Mouse (Mus musculus) lung, adult 18-20 months (tissue): ENCODE measurements around the gene Unc80.
A peak's percentile ranks its signal among the peaks of the same experiment; 100 is the strongest.

Experiments used
- DNase-seq, 2 experiments: peaks; one replicate each; pipeline ENCODE4 v3.0.0; 2022; ENCODE audit warnings: mixed read lengths in 2 of 2

Unc80 gene

DNA sequence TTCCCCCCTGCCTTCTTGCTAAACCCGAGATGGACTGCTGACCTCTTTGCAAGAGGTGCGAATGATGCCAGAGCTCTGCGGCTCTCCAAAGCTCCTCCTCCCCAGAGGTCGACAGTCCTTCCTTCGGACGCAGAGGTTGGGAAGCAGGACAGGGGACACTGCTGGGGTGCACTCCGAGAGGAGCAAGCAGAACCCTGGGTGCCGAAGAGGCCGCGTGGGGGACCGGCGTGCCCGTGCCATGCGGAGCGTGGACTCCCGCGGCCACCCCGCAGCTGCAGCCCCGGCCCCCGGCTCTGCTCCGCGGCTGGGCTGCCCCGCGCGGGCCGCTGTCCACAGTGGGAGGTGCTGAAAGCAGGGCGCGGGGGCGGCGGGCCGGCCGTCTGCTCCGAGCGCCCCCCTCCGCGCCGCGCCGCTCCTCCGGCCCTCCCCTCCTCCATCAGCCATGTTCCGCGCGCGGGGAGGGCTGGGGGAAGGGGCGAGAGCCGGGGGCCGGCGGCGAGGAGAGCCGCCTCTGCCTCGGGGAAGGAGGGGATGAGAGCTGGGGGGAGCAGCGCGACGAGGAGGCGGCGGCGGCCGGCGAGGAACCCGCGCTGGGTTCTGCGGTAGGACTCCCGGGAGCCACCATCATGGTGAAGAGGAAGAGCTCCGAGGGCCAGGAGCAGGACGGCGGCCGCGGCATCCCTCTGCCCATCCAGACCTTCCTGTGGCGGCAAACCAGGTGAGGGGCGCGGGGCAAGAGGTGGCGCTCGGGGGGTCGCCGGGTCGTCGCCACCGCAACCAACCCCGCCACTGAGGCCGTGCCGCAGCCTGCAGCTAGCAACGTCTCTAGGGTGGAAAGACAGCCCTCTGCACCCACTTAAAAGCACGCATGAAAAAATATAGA lies at the start of gene Unc80:
TSS of gene Unc80 (plus strand) at position 547 of the 883 bp plus-strand sequence.
- DNase-seq = peak in 1 of 2 experiments; percentile 5

- DNase-seq = no peak
Measured at GRCm38 (mm10) chr1:66426073-66426472, 42.1 kb upstream of the Unc80 start.

DNA sequence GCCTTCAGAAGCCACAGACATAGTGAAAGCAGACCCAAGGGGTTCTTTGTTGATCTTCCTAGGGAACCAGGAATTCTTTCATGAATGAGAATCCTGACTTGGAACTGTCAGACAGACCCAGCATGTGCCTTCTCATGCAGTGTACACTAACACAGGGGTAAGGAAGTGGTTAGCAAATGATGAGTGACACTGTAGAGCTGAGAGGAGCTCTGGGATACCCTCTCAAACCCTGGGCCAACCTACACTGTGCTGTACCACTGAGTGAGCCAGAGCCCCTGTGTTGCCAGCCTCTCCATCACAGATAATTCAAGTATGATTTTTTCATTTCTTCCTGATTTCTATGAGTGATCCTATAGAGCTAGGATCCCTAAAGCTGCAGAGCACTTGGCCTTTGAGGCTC lies 37.2 kb upstream of the Unc80 start:
- no peak for DNase-seq

GRCm38 (mm10) chr1:66431472-66431871 lies 36.7 kb upstream of the Unc80 start:
- DNase-seq = no peak

- DNase-seq = no peak
Measured at GRCm38 (mm10) chr1:66438069-66438468, 30.1 kb upstream of the Unc80 start.

DNA sequence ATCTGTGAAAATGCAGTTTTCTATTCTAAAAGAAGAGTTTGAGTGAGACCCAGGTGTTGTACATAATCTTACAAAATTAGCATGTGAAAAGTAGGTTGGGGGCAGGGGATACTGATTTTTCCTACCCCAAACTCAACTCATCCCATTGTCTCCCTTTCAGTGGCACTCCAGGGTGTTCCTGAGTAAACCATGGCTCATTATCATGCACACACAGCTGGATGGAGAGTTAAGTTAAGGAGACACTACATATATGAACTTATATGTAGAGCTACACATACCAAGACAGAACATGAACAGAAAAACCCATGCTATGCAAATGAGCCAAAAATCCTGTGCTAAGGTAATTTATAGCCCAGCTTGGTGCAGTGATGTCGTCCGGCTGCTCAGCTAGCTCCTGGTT lies 25.2 kb upstream of the Unc80 start:
- no peak for DNase-seq

DNA sequence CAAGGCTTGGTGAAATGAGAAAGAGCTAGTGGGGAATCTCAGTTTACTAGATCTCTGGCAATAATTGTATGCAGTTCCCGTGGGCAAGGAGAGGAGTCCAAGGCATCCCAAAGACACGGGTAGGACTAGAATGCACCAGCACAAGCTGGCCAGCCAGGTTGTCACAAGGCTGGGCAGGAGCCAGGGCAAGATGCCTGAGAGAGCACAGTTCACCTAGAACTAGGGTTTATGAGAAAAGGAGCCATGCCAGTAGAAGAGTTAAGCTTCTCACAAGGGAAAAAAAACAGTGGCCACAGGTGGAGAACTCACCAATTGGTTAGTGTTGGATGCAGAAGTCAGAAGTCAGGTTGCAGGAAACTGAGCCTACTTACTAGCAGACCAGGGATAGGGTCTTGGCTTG lies 18.7 kb upstream of the Unc80 start:
- no peak for DNase-seq

DNA sequence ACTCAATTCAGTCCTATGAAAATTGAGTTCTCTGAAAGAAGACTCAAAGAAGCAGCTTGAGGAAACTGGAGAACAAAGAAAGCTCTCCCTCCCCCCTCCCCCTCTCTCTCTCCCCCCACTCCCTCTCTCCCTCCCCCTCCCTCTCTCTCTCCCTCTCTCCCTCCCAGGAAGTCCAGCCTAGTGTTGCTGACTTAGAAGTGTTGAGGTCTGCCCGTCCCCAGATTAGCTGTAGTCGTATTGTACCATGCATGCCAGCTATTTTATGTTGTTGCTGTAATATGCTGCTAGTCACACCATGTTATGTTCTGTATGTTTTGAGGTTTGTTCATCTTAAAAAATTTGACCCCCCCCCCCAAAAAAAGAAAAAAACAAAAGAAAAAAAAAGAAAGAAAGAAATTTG lies 11.6 kb upstream of the Unc80 start:
- no peak for DNase-seq

DNA sequence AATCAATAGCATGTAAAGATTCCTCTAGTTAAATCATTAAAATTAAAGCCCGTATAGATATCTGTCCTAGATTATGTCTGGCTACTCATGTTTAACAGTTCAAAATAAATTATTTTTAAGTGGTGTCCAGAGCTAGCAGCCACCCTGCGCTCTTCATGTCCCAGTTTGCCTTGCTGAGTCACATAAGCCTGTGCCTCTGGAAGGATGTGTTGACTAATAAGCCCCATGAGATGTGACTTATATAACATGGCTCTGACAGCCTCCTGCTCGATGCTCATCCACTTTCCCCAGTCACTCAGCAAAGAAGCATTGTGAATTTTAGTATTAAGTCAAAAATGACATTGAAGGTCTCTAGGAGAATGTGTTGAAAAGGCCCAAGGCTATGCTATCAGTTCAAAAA lies 10.4 kb upstream of the Unc80 start:
- no peak for DNase-seq

GRCm38 (mm10) chr1:66459394-66459793 lies 8.8 kb upstream of the Unc80 start:
- DNase-seq = no peak

GRCm38 (mm10) chr1:66460850-66461249 lies 7.3 kb upstream of the Unc80 start:
- no peak for DNase-seq

- no peak for DNase-seq
Measured at GRCm38 (mm10) chr1:66468704-66469020, 495 bp downstream of the Unc80 start.

DNA sequence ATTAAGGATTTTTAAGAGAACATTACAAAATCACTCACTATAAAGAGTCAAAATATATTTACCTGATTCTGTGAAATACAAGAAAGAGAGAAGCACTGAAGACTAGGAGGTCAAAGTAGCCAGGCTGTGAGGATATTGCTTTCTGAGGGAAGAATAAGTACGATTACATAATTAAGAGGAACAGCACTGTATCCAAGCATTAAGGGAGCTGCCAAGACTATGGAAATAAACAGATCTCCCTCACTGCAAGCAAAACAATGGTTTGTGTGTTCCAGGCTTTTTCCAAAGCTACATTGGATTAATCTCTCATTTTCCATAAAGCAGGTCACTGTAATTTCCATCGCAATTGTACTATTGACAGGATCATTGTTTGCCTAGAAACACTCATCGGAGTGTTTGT lies 14.6 kb downstream of the Unc80 start:
- DNase-seq = no peak

GRCm38 (mm10) chr1:66493064-66493463 lies 24.9 kb downstream of the Unc80 start:
- DNase-seq = no peak

DNA sequence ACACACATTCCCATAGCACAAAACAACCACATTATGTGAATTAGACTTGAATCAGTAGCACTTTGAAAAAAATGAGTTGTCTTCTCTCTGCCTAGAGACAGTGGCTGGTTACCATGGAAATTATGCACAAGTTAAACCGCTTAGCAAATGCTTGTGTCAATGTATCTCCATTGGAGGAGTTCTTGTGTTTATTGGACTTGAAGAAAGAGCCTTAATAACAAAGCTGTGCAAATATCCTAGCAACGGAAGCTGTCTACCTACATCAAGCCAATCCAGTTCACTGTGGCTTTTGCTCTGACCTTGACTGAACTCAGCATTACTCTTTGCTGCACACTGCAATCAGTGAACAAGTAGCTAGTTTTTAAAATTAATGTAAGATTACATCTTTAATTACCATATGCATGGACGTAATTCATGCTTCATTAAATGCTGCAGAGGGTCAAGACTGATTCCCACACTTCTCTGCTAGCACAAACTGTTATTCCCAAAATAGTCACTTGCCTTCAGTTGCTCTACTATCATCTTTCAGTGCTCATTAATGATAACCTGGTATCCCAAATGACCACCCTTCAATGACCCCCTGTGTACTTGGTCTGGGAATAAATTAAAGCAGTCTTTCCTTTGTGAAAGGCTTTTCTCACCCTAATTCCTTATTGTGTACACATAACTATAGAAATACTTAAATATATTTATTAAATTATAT lies 27.3 kb downstream of the Unc80 start:
- no peak for DNase-seq

DNA sequence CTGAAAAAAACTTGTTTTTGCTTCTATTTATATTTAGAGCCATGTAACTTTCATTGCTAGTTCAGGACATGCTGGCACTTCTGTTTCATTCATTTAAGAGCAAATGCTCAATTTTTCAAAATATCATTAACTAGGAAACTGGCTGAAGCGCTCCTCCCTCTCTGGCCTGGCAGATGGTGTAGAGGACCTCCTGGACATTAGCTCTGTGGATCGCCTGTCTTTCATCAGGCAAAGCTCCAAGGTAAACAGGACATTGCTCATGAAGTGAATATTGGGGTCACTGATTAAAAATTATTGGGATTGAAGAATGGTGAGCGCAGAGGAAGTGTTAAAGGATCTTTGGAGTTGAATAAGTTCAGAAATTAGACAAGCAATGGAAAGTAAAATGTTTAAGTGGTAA lies 82.6 kb downstream of the Unc80 start:
- no peak for DNase-seq

- no peak for DNase-seq
Measured at GRCm38 (mm10) chr1:66552396-66552966, 84.3 kb downstream of the Unc80 start.

- DNase-seq = no peak
Measured at GRCm38 (mm10) chr1:66561636-66562270, 93.6 kb downstream of the Unc80 start.

GRCm38 (mm10) chr1:66562332-66562731 lies 94.2 kb downstream of the Unc80 start:
- DNase-seq = no peak

GRCm38 (mm10) chr1:66569736-66570135 lies 101.6 kb downstream of the Unc80 start:
- no peak for DNase-seq

- DNase-seq = no peak
Measured at GRCm38 (mm10) chr1:66597163-66597788, 129.1 kb downstream of the Unc80 start.

DNA sequence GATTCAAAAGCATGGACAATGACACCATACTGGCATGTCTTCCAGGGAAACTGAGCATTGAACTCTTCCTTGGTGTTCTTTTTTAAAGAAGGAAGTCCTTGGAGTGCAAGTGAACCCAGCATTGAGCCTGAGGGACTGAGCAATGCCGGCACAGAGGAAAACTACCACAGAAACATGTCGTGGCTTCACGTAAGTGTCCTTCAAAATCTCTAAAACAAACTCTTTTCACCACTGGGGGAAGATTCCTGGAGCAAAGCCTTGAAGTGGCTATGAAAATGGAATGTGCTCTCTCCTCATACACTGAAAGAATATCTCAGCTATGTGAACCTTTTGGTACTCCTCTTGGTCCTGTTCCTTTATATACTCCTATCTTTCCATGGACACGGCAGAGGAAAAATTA lies 140.1 kb downstream of the Unc80 start:
- DNase-seq = no peak

GRCm38 (mm10) chr1:66617188-66617587 lies 149.0 kb downstream of the Unc80 start:
- no peak for DNase-seq
